Mouse (Mus musculus) gastrocnemius, adult 18-20 months (tissue): Measurements from ENCODE around the gene Il1r2. TPM values are rescaled to one million over a fixed set of nuclear protein-coding genes. Genes with fewer than 3 reads are reported as not detected.

Experiments
- DNase-seq: peaks from one replicate; pipeline ENCODE4 v3.0.0; 2021; ENCODE audit warnings: low spot score
- total RNA-seq, 2 experiments: library from RNA; stranded (reverse); gene quantifications; 2 replicates each; pipeline ENCODE4 v1.2.3; 2021

Il1r2 gene
- total RNA-seq, 2 experiments from 2014 or later: 0.50 to 1.0 TPM

DNA sequence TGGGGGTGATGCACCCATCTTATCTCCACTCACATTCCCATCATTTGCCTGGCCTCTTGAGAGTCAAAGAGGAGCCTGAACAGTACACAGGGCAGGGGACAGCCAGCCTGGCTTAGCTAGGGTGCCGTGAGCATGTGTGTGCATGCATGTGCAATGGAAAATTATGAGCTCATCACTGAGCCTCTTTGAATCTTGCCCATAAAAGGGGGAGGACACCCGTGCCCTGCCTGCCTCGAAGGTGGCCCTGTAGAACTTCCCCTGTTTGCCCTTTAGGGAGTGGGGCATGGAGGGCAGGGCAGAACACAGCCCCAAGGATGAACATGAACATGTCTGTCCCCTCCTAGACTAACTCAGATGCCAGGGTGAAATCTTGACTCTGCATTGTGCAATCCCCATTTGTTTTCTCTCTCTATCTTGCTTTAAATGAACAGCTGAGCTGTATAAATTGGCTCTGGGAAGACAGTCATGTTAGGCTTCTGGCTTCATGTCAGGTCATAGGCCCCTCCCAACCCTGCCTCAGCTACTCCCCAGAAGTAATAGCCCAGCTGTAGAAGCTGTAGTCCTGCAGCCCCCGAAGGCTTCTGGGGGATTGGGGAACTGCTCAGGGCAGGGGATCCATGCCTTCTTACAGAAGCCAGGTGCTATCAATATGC, 14.6 kb upstream of the Il1r2 start:
- DNase-seq: peak; percentile 29

DNA sequence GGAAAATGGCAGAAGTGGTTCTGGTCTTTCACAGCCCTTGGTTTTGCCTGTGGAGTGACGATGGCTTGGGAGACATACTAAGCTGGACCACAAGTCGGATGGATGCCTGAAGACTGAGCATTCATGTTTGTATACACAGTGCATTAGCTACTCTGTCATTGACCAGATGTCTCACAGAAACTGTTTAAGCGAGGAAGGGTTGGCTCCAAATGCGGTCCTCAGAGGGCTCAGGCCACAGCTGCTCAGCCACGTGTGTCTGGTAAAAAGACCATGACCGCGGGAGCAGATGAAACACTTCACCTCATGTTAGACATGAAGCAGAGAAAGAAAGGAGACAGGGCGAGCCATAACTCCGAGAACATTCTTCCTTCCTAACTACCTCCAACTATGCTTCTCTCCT, 12.5 kb upstream of the Il1r2 start:
- no peak for DNase-seq

DNA sequence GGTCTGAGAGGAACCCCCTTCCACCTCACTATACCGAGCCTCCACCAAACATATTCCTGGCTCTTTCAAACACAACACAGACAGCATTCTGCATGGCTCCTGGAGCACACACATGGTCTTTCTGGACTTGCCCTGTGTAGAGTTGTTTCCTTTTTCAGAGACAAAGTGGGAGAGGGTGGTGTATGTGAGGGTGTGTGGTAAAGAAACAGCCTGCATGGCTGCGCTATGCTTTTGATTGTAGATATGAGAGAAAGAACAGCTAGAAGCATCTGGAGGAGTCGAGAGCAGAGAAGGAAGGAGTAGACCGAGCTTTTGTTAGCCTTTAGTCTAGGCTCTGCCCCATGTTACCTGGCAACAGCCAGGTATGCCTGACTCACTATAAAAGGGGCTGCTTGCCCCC, 10.5 kb upstream of the Il1r2 start:
- DNase-seq: no peak

DNA sequence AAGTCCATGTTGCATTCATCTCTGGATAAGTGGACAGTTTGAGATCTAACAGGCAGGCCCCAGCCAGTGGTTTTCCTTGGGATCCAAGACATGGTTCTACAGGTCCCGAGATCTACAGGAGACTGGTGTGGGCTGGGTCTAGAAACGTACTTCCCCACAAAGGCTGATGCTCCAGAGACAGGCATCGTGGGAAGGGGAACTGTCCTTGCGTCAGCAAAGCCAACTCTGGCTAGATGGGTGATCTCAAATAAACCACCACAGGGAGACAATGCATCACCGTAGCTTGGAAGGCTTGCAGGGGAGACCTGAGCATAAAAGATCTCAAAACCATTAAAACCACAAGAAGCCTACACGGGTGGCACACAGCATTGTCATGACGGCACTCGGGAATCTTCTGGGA, 9.4 kb upstream of the Il1r2 start:
- DNase-seq: no peak

DNA sequence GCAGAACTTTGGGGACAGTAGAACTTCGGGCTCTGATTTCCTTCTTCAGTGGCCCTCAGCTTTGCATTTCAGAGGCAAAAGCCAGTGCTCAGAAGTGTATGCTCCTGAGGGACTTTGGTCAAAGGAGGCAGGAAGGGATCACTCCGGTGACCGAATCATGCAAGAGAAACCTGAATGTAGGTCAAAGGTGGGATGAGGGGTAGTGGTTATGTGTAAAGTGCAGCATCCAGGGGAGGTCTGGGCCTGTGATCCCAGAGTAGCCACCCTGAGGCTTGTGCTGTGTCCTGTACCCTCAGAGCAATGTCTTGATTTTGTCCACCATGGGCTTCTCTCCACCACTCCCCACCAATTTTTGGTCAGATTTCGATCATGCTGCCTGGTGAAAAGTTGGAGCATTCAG, 1.3 kb upstream of the Il1r2 start:
- DNase-seq: no peak

DNA sequence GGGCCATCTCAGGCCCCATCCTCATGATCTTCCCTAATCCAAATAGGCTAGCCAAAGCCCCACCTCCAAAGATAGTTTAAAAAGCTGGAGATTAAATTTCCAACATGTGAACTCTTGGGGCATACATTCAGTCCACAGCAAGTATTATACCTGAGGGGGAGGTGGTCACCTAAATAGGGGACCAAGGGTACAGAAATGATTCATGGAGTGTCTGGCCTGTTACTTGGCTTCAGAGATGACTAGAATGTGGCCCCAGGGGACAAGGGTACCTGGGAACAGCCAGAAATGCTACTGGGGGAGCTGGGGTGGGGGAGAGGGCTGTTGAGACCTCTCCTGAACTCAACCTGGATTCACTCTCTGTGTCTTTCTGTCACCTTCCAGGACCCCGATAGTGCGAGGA, 3.4 kb downstream of the Il1r2 start:
- DNase-seq: no peak

DNA sequence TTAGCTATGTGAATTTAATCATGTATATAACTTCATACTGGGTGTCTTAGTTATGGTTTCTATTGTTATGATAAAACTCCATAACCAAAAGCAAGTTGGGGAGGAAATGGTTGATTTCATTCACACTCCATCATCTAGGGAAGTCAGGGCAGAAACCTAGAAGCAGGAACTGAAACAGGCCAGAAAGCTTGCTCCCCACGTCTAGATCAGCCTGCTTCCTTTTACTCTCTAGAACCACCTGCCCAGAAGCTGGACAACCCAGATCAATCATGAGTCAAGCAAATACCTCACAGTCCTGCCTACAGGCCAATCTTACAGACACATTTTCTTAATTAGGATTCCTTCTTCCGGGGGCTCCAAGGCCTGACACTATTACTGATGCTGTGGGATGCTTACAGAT, 7.2 kb downstream of the Il1r2 start:
- no peak for DNase-seq

DNA sequence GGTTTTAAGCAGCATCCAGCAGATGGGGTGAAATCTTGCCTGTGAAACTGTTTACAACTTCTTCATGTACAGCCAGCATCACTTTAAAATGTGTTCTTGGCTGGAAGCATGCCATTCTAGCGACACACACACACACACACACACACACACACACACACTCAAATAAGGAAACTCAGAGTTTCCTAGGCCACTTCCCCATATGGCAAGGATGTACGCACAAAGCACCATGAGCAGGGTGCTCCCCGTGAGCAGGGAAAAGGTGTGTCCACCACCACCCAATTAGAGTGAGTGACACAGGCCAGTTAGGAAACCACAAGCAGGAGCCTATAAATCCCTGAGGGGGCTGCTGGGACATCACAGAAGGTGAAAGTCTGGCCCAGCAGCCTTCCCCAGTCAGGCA, 10.5 kb downstream of the Il1r2 start:
- no peak for DNase-seq

DNA sequence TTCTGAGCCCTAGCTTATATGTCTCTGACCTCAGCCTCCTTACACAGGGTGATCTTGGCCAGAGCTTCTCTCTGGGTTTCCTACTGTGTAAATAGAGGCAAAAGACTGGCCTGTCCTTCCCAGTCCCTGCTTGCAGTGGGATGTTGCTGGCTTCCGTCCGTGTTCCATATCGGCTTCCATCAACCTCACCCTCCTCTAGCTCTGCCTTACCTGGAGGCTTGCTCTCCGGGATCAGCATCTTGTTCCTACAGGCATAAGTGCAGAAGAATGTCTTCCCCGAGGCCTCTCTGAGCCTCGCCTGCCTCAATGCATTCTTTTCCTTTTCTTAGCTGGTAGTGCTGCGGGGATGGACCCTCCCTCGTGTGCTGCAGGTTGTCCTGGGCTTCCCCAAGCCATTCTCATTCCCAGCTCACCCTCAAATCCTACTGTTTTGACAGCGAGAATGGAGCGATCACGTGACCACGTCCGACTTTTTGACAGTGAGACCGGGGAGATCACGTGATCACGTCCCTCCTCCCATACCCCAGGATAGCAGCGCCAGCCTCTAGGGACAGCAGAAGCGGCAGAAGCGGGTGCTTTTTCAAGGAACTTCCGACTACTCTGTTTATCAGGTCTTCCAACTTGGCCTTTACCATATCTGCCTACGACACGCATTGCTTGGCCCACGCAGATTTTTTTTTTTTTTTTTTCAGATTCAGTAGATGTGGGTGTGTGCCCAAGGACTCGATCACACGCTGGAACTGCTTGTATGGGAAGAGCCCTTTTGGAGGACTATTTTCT, 11.7 kb downstream of the Il1r2 start:
- DNase-seq: peak; percentile 79

DNA sequence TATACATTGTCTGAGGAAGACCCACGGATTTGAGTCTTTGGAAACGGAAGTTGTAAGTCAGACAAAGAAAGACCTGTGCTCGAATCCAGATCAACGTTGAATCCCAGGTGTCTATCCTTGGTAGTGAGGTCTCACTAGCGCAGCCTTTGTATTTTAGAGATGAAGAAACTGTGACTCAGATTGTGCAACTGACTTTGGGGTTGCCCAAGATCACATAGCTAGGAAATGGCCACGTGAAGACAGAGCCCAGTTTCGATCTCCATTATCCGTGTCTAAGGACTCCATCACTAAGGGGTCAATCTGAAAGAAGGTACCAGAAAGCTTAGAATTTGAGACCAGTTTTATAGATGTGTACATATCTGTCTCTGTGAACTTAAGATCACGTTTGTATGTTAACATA, 17.3 kb downstream of the Il1r2 start:
- no peak for DNase-seq

DNA sequence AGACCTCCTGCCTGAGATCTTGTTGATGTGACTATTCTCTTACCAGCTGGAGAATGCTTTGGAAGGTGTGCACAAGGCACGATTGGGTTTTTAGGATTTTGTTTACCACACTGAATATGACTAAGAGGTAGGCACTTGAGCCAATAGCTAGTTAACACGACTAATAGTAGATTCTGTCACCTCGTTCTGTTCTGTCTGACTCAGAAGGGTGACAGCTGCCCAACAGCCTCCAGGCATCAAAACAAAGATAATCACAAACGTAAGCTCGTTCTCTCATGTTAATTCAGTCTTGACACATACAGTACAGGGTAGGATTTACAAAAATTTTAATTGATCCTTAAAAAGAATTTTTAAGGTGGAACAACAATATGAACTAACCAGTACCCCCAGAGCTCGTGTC, 18.7 kb downstream of the Il1r2 start:
- DNase-seq: no peak

DNA sequence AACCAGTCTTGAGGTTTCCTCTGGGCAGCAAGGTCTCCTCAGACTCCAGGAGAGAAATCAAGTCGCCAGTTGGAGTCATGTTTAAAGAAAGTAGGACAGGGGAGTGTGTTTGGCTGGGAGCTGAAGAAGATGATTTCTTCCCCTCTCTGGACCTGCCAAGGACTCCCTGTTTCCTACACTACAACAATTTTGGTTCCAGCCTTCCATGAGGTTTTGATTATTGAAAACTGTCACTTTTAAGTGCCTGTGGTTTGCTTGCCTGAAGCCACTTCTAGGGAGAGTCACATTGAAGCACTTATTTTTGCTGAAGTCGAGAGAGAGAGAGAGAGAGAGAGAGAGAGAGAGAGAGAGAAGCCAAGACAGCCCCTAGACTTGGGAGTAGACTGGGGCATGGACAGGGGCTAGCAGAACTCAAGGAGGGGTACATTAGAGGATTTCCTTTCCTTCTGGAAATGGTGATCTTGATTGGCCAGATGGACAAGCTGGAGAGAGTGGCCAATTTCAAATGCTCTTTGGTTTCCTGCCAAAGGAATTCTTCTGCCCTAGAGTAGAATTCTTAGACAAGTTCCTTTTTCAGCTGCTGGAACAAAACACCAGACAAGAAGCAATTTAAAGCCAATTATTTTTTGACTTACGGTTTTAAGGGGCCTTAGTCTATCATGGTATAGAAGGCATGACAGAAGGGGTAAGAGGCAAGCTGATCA, 20.9 kb downstream of the Il1r2 start:
- DNase-seq: peak; percentile 60

DNA sequence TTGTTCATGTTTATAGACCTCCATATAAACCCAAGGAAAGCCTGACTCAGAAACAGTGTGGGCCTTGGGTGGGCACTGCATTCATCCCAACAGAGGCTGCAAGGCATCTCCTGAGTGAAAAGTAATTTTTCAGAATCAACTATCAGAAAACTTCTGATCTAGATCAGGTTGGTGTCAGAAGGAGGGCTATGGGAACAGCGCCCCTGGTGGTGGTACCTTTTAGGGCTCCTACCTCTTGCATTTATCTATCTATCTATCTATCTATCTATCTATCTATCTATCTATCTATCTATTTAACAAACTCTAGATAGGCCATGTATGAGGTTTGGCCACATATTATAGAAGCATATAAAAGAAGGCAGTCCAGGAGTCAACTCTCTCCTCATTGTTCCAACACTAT, 21.7 kb downstream of the Il1r2 start:
- DNase-seq: no peak

DNA sequence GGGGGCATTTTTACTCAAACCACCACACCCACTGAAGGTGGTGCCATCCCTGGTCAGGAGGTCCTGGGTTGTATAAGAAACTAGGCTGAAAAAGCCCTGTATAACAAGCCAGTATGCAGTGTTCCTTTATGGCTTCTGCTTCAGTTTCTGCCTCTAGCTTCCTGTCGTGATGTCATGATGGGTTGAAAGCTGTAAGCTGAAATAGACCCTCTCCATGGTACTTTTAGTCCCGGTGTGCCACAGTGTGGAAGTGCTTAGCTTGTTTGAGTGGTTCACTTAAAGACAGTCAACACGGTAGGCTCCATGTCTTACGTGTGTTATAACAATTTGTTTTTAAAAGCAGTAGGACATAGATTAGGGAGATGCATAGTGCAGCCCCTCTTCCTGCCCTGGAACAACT, 32.4 kb downstream of the Il1r2 start:
- DNase-seq: no peak

DNA sequence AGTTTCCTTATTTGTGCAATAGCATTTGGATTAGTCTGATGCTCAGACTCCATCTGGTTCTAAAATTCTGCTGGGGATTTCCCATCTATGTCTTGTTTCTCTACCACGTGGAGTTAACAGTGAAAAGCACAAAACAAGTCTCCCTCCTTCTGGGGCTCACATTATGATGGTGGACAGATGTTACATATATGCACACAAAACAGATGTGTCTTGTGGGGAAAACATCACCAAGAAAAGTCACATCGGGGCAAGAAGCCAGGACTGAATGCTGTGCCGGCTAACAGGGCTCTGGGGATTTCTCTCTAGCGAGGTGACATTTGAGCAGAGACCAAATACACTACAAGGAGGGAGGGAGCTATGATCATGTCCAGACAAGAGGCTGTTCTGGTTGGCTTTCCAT, 32.8 kb downstream of the Il1r2 start:
- DNase-seq: no peak

DNA sequence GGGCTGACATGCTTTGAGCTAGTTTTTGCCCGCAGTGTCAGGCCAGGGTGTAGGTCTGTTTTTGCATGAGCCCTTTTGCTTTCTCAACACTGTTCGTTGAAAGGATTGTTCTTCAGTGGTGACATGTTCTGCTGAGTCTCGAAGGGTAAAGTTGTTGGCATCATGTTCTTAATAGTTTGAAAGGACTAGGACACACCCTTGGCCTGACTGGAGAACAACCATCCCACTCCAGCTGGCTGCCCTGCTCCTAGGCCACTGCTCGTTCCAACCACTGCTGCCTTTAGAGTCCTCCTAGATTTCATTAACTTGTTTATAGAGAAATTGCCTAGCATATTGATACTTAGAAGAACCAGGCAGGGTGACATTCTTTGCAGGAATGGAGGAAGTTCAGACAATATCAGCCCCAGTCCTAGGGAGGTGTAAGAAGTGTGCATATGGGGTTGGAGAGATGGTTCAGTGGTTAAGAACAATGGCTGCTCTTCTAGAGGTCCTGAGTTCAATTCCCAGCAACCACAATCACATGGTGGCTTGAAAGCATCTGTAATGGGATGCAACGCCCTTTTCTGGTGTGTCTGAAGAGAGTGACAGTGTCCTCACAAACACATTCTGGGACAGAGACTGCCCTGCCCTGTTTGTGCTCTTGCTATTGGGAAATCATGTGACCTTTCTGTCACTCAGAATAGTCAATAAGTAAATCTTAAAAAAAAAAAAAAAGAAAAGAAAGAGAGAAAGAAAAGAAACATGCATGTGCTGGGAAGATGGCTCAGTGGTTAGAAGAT, 34.3 kb downstream of the Il1r2 start:
- DNase-seq: peak; percentile 53

DNA sequence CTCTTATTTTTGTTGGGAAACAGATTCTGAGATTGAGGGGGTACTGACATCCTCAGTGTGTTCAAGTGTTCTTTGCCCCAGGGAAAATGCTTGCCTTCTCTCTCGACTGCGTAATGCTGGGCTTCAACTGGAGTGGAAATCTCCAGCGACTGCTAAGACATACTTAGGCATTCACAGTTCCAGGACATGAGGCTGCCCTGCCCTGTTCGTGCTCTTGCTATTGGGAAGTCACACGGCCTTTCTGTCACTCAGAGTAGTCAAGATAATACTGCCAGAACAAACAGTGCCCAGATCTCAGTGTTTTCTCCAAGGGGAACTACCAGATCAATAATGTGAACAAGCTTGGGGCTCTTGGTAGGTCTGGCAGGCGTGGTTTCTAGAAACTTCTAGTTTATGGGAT, 35.9 kb downstream of the Il1r2 start:
- peak; percentile 47 for DNase-seq

DNA sequence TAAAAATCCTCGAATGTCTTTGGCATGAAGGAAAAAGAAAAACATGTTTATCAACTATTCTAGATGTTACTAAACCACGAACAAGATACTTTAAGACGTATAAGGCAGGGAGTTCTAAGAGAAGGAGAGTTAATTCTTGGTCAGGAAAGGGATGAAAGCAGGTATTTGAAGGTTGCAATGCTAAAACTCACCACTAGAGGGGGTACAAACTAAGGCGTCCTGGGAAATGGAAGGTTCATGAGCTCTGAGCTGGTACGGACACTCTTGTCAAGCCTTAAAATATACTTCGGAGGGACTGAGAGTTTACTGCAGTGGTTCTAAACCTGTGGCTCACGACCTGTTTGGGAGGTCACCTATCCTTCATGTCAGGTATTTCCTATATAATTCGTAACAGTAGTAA, 41.4 kb downstream of the Il1r2 start:
- DNase-seq: peak; percentile 75

DNA sequence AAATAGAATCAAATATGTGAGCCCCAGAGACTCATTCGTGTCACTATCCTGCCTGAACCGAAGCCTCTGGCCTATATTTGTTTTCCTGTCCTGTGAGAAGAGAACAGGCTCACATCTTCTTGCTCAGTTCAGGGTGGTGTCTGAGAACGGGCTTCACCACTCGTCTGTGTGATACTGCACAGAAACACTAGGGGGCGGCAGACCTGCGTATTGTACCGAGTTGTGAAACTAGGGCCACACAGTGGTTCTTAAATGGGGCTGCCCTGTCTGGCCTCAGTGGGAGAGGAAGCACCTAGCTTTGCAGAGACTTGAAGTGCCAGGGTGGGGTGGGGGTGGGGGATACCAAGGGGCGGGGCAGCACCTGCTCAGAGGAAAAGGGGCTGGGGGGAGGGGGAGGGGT, 42.5 kb downstream of the Il1r2 start:
- DNase-seq: peak; percentile 88

DNA sequence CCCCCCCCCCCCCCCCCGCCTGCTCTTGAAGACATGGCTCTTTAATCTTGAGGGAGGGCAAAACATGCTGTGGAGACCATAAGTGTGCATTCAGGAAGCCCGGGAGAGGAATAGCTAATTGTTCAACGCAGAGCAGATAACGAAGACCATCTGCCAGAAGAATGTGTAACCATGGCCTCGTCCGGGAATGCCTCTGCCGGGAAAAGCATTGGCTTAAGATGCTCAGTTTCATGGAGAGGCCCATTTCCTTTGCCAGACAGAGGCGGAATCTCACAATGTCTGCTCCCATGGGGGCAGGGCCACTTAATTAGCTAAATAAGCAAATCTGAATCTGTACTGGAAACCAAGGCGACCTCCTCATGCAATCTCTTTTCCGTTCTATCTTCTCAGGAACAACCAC, 43.7 kb downstream of the Il1r2 start:
- DNase-seq: peak; percentile 38

DNA sequence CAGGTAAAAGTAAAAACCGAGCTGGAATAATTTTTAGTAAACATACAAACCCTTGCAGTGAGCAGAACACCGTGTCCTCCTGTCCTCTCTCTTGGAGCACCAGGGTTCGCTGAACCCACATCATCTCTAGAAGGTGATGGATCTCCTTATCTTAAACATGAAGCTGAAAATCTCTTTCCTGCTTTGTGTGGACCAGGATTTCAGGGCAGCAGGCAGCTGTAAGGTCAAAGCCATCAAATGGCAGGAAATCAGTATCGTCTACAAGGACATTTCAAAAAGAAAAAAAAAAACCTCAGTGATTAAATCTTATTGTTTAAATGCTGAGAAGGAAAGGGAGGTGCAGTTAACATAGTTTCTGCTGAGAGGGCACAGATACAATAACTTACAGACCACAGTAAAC, 50.4 kb downstream of the Il1r2 start:
- no peak for DNase-seq

DNA sequence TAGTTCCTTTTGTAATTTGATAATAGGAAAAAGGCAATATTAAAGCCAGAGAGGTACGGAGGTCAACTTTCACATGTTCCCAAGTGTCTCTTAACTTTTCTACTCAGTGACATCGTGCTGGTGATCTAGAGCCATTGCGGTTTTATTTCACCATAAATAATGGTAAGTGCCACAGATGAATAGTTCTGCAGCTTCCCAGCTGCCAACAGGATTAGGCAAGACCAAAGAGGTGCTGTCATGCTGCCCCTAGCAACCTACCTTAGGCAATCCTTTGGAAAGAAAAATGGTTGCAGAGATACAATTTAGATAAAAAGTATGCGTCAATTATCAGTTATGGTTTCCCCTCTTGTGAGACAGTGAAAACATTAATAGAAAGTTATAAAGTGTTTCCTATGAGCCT, 54.6 kb downstream of the Il1r2 start:
- no peak for DNase-seq
